Mouse (Mus musculus) NIH3T3 (cell line): ENCODE results near the gene Efnb1.
A peak's percentile ranks its signal among the peaks of the same experiment; 100 is the strongest.
"Not testable (repeated sequence)": the region's sequence is repeated elsewhere in the genome, so short reads cannot be mapped to it uniquely, and the experiment has no call there.

Source experiments
- DNase-seq: peaks from one replicate; pipeline ENCODE4 v3.0.0-alpha.2; 2012; ENCODE audit warnings: low read depth

Efnb1 gene

DNA sequence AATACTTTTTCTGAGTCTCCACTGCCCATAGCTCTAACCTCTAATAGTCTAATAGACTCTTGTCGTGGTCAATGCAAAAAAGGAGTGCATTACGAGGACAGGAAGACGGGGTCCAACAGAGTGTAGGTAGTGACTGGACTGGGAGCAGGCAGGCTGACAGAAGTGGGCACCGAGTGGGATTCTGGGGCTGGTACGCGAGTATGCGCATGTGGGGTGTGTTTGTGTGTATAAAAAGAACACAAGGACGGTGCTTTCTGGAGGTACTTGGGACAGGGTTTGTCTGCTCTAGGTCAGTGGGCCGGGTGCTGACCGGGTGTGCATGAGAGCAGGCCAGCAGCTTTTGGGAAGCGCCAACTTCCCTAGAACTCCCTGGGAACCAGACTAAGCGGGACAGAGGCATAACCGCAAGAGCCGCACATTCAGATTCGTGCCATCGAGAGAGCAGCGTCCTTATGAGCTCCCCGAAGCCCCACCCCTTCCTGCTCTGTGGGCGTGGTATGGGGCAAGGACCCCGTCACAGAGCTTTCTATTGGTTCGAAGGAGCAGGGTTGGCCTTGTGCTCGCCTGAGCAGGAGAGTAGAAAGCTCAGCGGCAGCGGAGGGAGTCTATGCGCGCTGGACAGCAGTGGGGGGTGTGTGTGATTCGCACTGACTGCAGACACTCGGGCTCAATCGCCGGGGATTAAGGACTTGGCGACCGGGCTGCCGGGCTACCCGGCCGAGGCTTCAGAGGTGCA is at the start of gene Efnb1:
Efnb1 (plus strand) TSS at position 608 of the 736 bp plus-strand sequence.
- peak; percentile 92 for DNase-seq

DNA sequence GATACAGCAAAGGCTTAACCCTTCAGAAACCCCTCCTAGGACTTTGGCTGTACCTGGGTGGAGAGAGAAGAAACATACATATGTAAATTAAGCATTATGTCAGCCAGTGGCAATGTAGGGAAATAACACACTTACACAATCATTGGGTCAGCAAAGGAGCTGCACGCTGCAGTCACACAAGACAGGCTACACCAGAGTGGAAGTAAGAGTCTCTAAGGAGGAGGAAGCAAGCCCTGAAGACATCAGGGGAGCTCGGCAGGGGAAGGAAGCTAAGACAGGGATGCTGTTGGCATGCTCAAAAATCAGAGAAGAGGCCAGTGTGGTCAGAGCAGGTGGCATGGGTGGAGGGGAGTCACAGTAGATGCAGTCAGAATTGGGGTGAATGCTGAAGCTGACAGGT is 43.2 kb upstream of the Efnb1 start:
- DNase-seq = no peak

DNA sequence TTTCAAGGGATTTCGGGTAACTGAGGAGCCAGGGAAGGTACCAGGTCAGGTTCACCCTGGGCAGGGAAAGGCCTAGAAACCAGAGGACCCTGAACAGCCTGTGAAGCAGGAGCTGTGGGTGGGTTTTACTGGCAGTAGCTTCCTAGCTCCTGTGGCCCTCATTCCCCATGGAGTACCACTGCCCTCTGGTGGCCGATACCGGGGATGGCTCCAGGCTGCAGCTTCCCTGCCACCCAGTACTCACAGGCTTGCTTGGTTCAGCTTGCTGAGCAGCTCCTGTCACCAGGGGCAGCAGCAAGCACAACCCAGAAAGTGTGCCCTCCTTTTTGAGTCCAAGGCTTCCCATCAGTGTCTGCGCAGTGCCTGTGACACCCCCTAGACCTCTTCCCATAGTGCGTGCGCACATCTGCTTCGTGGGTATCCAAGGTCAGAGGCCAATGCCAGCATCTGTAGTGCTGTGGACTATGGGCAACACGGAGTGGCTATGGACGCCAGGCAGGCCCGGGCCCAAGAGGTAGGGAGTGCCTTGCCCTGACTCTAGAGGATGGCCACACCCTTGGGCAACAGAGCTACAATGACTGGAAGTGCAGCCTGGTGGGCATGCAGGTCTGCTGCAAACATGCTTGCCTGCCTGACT is 24.7 kb upstream of the Efnb1 start:
- DNase-seq = not testable (repeated sequence)

DNA sequence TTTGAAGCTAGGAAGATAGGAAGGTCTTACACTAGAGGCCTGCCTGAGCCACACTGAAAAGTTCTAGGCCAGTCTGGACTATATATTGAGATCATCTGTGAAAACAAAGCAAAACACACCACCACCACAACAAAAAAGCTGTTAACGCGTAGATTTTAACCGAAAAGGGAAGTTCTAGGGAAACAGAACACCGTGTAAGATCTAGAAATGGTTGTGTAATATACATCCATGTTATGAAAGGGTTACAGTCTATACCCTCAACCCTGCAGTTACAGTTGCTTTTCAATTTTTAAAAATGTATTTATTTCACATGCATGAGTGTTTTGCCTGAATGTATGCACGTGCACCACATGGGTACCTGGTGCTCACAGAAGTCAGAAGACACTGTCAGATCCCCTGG is 16.4 kb upstream of the Efnb1 start:
- DNase-seq = no peak

DNA sequence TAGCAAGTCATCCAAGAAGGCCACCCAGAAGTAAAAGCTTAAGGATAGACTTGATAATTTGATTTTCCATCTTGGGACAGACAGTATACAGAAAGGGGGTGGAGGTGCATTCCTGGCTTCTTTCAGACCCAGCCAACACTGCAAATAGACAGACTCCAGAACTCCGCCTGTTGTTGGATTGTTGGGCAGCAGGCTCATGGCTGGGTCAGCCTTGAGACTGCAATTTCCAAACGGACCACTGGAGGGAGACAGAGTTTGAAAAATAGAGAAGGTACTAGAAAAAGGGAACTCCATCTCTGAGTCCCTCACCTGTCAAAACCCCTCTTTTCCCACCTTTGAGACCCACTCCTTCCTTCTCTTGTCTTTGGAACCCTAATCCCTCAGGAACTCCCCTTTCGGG is 5.9 kb upstream of the Efnb1 start:
- peak; percentile 73 for DNase-seq

DNA sequence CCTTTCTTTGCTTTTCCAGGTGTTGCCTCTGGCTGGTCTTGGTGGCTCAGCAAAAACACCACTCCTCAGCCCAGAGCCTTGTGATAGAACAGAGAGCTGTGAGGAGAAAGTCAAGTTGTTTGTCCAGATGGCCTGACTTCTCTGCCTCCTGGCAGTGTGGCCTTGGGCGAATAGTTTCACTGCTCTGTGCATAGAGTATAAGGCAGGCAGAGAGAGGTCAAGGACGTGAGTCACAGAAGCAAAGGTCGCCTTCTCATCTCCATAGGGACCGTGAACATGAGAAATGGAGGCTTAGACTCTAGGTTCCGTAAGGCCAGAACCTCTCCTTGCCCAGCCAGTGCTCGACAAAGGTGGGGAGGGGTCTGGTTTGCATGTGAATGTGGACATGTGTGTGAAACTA is 3.4 kb upstream of the Efnb1 start:
- no peak for DNase-seq

DNA sequence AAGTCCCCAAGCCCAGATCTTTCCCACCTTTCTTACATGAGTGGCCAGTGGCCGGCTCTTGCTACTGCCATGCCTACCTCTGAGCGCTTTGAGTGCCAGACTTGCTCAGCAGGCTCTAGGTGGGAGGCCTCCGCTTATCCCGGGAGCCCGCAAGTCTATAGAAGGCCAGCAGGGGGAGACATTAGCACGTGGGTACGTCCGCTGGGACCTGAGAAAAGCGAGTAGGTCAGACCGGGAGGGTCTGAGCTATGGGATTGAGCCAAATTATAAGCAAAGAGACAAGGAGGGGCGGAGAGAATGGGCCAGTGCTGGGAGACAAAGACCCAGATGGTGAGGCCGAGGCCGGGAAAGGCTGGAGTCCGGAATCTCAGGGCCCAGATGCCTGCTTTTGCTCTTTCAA is 1.0 kb upstream of the Efnb1 start:
- DNase-seq = peak; percentile 86

DNA sequence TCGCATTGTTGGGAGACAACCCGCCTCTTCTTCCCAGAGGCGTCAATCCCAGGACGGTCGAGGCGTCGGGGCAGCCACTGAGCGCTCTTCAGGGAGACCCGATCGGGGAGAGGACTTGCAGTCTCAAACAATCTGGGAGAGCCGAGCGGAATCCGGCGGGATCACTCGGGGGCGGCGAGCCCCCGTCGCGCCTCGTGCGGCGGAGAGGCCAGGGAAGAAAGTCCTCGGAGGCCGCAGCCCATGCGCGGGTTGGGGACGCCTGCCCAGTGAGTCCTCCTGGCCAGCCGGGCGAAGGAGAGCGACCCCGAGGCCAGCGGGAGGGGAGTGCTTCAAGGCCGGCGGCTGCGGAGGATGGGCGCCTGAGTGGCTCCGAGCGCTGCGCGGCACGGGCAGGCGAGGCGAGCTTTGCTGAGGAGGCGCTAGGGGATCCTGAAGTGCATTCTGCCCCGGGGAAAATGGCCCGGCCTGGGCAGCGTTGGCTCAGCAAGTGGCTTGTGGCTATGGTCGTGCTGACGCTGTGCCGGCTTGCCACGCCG is 569 bp downstream of the Efnb1 start:
- peak; percentile 55 for DNase-seq

DNA sequence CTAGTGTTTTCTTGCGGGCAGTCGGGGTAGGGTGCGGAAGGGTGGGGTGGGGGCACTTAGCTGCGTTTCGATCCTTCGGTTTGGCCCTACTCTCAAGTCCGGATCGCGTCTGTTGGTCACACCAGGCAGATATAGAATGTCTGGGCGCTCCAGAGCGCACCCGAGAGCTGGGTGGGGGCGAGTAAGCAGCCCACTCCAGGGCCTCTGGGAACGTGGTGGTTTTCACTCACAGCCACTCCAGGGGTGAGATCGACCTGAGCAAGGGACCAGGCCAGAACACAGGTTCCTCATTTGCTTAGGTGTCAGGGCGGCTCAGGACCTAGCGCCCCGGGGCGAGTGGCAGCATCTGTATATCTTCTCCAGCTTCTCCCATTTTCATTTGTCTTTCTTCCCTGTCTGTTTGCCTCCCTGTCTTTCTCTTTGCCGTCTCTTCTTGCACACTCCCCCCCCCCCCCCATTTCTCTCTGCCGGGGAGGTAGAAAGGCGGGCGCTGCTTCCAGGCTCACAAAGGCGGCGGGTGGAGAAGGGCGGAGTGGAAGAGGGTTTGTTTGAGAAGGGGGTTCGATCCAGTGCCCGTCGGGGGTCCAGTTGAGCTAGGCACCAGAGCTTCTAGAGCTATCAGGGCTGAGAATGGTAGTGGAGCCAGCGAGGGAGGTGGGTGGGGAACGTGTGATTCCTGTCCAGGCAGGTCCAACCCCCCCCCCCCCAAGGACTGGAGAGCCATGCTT is 1.4 kb downstream of the Efnb1 start:
- peak; percentile 6 for DNase-seq

DNA sequence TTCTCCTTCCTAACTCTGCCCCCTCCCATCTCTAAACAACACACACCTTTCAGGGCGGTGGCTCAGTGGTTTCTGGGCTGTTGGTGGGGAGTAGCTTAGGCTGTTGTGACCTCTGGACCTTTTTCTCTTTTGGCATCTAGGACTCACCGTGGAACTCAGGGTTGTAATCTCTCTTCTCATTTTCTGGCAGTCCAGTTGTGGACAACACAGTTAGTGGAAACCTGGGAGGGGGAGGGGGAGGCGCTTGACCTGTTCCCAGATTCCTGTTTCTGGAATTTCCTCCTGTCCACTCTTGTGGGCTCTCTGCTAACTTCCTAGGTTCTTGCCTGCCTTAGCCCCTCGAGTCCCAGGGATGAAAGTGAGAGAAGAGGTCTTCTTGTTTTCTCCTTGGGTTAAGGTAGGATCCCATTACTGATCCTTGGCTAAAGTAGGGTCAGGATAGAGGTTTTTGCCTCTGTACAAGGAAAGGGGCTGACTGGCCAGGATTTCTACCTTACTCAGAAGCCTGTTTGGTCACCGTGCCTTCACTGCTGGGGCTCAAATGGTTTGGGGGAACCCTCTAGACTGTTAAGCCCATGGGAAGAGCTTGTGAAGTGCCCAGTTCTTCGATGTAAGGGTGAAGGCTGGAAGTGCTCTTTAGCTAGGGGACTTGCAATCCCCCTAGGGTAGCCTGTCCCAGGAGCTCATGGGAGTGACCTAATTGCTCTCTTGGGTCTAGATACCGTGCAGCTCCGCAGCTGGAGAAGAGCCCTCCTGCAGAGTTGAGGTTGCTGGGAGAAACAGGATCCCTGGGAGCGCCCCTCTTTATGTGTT is 2.2 kb downstream of the Efnb1 start:
- no peak for DNase-seq

DNA sequence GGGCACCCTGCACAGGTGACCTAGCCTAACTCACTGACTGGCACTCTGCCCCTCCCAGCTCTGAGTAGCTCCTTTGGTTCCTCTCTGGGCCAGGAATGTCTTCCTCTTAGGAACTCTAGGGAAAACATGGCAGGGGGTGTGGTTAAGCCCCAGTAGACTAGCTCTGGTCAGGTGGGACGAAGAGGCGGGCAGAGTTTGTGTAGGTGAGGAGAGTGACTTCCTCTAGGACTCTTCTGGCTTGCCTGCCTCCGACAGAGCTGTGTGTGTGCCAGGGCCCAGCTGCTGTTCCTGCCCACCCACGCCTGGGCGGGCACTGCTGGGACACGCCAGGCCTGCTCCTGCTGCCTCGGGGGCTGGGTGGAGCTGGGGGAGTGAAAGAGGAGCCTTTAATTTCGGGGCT is 5.1 kb downstream of the Efnb1 start:
- DNase-seq = no peak

DNA sequence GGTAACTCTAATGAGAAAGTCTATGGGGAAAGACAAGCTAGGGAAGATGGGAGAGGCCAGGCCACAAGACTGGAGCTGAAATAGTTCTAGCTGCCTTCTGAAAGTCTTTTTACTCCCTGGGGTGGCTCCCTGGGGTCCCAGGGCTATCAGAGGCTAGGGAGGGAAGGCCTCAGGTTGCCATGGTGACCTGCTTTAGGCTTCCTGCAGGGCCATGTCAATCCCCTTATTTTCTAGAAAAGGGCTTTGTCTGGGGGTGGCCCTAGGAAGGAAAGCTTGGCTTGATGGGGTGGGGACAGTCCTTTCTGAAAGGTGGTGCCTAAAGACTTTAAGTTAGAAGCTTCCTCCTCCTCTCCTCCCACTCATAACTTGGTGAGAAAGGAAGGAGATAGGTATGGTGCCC is 6.0 kb downstream of the Efnb1 start:
- no peak for DNase-seq

DNA sequence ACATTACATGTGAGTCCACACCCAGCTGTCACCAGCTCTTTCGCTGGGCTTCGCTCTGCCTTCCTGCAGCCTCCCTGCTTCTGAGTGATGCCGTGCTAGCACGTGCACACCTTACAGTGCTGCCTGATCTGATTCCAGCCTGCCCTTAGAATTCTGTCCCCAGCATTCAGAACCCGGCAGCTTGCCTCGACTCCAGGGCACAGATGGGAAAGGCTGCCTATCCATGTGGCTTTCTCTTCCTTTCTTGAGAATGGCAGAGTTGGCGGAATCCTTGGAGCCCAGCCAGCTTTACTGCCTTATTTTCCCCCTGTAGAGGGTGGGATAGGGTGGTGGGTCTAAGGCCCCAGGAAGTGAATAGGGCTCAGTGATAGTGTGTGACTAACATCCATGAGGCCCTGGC is 9.6 kb downstream of the Efnb1 start:
- DNase-seq = no peak

DNA sequence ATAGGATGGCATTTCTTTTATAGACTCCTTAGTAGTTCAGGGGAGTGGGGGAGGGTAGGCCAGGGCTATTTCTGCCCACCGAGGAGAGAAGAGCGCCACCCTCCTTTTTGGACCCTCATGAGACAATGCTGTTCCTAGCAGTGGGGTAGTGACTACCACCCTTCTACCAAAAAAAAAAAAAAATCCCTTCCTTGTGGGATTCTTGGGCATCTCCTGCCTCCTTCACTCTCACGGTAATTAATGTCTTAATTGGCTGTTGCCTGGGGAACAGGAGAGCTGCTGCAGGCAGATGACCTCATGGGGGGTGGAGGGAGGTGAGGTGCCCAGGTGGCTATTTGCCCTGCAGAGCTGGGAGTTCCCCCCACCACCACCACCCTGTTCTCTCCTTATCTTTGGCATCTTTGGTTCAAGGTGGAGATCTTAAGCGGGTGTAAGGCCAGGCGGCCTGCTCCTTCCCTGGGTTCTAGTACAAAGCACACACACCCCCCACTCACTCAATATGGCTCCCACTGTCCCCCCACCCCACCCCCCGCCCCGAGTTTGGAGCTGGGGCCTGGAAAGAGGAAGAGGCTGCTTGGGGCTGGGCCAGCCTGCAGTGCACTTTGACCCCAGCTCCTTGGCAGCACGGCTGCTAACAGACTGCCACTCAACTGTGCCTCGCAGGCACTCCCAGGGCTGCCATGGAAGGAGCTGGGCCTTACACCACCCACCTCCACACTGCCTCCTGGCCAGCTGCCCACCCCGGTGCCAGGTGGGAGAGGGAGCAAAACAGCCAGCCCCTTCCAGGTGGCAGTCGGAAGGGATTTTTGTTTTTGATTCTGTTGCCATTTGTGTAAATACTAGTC is 12.4 kb downstream of the Efnb1 start:
- DNase-seq = no peak

DNA sequence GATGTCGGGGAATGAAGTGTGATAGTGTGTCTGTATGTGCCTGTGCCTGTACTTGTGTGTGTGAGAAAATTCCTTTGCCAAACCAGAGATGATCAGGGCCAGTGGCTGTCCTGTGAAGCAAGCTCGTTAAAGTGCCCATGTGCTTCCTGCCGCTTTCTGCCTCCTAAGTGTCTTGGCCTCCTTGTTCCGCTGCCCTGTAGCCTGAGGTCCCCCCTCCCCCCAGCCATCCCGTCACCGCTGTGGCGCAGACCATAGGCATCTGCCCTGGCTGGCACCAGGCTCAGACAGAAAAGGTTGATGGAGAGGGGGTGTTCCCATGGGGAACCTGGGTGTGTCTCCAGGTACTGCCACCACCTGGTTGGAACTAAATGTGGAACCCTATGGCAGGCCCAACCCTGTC is 13.1 kb downstream of the Efnb1 start:
- DNase-seq = no peak

DNA sequence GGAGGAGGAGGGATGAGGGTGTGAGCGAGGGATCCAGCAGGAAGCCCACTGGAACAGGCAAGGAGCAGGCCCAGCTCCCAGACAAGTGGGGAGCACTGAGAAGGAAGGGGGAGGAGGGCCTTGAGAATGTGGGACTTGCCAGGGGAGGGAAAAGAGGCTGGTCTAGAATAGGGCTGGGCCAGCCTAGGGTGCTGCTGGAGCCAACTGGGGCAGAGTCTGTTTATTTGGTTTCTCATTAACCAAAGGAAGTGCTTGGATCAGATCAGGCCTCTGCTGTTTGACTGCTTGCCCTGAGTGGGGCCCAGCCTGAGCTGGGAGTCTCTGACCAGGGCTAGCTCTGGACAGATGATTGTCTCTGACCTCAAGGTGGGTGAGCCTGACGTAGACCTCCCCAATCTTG is 14.0 kb downstream of the Efnb1 start:
- DNase-seq = peak; percentile 4

DNA sequence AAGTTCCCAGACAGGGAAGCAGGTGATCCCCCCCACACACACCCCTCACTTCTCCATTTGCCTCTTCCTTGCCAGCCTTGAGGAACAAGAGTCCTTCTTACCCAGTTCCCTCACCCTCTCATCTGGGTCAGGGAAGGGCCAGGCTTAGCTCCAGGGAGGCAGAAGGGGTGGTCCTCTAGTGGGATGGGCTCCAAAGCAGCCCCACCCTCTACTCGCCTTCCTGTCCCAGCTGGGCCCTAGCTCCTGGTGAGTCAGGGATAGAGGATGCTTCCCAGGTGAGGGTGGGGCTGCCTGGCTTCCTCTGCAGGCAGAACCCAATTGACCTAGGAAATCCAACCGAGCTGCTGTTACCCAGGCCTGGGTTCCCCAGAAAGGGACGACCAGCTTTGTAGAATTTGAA is 14.8 kb downstream of the Efnb1 start:
- no peak for DNase-seq

DNA sequence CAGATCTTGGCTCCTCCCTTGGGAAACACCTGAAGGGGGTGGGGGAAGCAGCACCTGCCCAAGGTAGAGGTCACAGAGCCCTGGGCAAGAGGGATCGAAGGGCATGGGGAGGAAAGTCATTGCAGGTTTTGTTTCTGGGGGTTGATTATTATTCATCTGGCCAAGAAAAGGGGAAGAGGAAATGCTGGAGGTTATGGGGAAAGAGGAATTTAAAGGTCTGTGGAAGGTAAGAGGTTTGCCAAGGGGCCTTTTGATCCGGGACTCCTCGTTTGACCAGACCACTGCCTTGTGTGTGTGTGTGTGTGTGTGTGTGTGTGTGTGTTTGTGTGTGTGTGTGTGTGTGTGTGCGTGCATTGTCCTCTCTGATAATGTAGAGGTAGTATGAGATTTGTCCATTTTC is 15.5 kb downstream of the Efnb1 start:
- DNase-seq = no peak

DNA sequence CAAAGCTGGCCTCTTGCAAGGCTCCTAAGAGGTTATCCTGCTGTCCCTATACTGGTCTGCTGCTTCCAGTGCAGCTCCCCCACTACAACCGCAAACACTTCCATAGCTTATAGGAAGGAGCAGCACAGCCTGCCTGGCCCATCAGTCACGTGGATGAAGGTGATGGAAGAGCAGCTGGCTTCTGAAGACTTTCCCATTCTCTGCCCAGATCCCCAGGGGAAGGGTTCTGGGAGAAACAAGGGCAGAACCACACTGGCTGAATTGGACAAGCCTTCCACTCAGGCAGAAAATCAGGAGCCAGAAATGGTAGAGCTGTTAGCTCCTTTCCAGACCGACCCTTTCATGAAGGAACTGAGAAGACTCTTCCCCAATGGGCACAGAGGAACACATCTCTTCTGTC is 16.2 kb downstream of the Efnb1 start:
- no peak for DNase-seq

DNA sequence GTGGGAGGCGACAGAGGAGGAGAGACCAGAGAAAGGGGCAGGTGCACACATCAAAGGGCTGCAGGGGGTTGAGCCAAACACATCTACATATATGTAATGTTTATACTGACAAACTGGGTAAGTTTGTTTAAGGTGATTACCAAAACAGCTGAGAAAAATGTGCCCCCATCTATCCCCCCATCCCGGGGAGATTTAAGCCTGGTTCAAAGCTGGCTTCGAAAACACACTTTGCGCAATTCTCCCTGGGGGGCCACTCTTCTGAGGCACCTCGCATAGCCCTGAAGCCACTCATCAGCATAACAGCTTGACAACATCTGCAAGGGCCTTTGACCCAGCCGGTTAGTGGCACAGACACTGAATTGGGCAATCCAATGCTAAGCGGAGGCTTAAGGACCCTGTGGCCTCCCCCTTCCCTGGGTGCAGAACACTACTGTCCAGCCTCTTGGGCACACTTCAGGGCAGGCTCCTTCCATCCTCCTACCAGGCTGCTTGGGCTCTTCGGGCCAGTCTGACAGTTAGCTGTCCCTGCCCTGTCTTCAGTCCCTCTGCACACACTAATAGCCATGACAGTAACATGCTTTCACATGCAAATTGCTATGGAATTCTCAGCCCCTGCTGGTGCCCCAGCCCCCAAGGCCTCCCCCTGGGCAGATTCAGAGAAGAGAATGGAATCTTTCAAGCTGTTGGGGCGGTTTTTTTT is 16.8 kb downstream of the Efnb1 start:
- peak; percentile 19 for DNase-seq

DNA sequence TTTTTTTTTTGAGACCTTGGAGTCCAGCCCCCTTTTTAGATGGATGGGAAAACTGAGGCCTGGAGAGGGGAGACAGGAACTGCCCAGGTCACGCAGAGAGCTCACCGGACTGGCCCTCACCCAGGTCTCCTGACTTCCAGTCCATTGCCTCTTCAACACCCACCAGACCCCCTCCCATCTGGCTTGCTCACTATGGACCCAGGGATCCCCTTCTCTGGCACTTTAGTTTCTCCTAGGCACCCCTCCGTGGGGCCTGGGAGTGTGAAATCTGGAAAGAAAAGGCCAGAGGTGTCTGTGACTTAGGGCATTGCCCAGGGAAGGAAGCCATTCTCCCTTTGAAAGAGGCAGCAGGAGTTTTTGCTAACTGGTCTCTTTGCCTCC is 17.3 kb downstream of the Efnb1 start:
- DNase-seq = no peak
